Mouse (Mus musculus): ENCODE measurements around the gene Matn4.

DNA sequence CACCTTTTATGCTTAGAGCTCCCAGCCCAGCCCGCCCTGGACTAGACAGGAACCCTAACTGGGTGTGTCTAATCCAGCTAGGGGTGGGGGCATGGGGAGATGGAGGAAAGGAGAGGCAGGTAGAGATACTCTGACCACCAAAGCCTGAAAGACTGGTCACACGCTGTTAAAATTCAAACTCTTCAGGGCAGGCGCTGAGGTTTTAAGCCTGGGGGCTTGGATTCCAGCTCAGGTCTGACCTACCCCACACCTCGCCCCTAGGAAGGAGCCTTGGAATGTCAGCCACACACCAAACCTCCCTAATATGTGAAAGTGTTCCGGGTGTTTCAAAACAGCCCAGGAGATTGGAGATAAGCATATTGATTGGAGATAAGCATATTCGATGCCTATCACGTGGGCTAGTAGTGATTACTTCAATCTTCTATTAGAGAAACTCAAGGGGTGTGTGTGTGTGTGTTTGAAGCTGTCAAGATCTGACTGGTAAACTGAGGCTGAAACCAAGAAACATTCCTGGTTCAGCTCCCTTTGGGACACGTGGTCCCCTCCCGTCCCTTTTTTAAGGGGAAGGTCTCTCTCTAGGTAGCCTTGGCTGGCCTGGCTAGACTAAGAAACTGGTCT is 28.4 kb upstream of the Matn4 start:
- no peak for TF ChIP-seq POLR2A (IDR thresholded peaks at IDR 0.05; ENCODE audit: extremely low read depth, insufficient read depth, low read length)
- no peak for TF ChIP-seq CTCF (IDR thresholded peaks at IDR 0.05; ENCODE audit: low read depth, low read length)
